Mouse (Mus musculus) hindbrain, postnatal 0 days (tissue): Measurements from ENCODE around the gene Nrg3. TPM values are rescaled to one million over a fixed set of nuclear protein-coding genes. Genes with fewer than 3 reads are reported as not detected.

ENCODE experiments used
- ATAC-seq: fragments of 200-750 bp; cut with Nextera tagmentation; 2 replicates; pipeline ENCODE4 v1.8.0; 2017; ENCODE audit warnings: mild to moderate bottlenecking, moderate TSS enrichment, moderate library complexity
- DNase-seq: peaks from one replicate; pipeline ENCODE4 v3.0.0-alpha.2; 2015; ENCODE audit warnings: low spot score
- H3K27ac ChIP-seq: fragments of 300-500 bp; sonication (generic); 2 replicates; pipeline ENCODE4 v1.5.1; 2014; ENCODE audit warnings: mild to moderate bottlenecking
- H3K27me3 ChIP-seq: fragments of 300-500 bp; sonication (generic); 2 replicates; pipeline ENCODE4 v1.6.1; 2014; ENCODE audit warnings: low read length, mixed read lengths; ENCODE audit not compliant: insufficient read depth
- H3K36me3 ChIP-seq: fragments of 300-500 bp; sonication (generic); 2 replicates; pipeline ENCODE4 v1.6.1; 2014; ENCODE audit warnings: low read length, mixed read lengths; ENCODE audit not compliant: insufficient read depth
- H3K4me1 ChIP-seq: fragments of 300-500 bp; sonication (generic); 2 replicates; pipeline ENCODE4 v1.6.1; 2014; ENCODE audit warnings: antibody characterized with exemption, low read length, mixed read lengths; ENCODE audit not compliant: insufficient read depth
- H3K4me2 ChIP-seq: fragments of 300-500 bp; sonication (generic); 2 replicates; pipeline ENCODE4 v1.6.1; 2014; ENCODE audit warnings: low read depth, mild to moderate bottlenecking, low read length, moderate library complexity, mixed read lengths
- H3K4me3 ChIP-seq: fragments of 300-500 bp; sonication (generic); 2 replicates; pipeline ENCODE4 v1.5.1; 2014; ENCODE audit warnings: low read length
- H3K9ac ChIP-seq: fragments of 300-500 bp; sonication (generic); replicated peaks from 2 replicates; pipeline ENCODE4 v1.6.1; 2014; ENCODE audit warnings: mild to moderate bottlenecking, low read length, moderate library complexity, mixed read lengths
- H3K9me3 ChIP-seq: fragments of 300-500 bp; sonication (generic); 2 replicates; pipeline ENCODE4 v1.6.1; 2016; ENCODE audit warnings: low read length, mixed read lengths
- CTCF ChIP-seq: IDR thresholded peaks from 2 replicates; pipeline ENCODE4 v1.5.1; 2016; ENCODE audit warnings: antibody characterized with exemption, control low read depth, low read depth
- WGBS: fragments of 180-500 bp; shearing (Covaris S2); extraction: QIAGEN DNeasy Blood & Tissue Kit; methylation state at CpG from one replicate; pipeline ENCODE4 v1.1.7; 2014; 5-methylcytosine and 5-hydroxymethylcytosine counted together
- polyA plus RNA-seq: library from polyadenylated mRNA; unstranded; fragments of >200 nt; fragmentation: Nextera tagmentation; extraction: Ambion mirVana; gene quantifications from 2 replicates; pipeline ENCODE4 v1.2.1, GENCODE M21; 2015
- total RNA-seq: library from RNA; depleted of rRNA; stranded (reverse); fragments of >200 nt; gene quantifications from 2 replicates; pipeline ENCODE4 v1.2.3, GENCODE M21; 2014

The Nrg3 gene
- total and polyA plus RNA-seq, 2 experiments from 2014 or later = 8.6 to 29.7 TPM

DNA sequence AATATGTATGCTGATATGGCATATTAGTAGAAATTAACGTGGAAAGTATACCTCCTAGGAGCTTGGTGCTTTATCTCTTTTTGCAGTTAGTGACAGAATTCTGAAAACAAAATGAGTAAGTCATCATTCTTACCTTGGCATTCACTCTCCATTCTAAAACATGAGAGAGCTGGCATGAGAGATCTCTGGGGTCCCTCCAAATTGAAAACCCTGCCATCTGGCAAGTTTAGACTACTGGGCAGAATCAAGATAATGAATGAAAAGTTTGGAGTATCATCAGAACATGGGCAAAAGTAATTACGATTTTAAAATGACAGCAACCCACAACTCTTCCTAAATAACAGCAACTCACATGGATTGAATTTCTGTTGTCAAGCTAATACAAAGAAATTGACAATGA, 423.9 kb downstream of the Nrg3 start:
- TF ChIP-seq CTCF = no peak
- Histone ChIP-seq H3K4me3 (no peak overlapping the region), H3K27ac (no peak overlapping the region), H3K9ac (no peak overlapping the region), H3K27me3 (no peaks in the 10 kb centered on the region), H3K4me2 (no peak overlapping the region), H3K9me3 (no peaks in the 10 kb centered on the region), H3K4me1 (no peaks in the 10 kb centered on the region; the same call in 1 of the 2 replicates), H3K36me3 (no peaks in the 10 kb centered on the region)
- no peak for ATAC-seq
- DNase-seq = peak; percentile 3
- WGBS = 62% methylated on average over 2 of the region's 2 CpGs

GRCm38 (mm10) chr14:39044290-39044689, 428.6 kb downstream of the Nrg3 start:
- no peak overlapping the region for H3K4me3 ChIP-seq

DNA sequence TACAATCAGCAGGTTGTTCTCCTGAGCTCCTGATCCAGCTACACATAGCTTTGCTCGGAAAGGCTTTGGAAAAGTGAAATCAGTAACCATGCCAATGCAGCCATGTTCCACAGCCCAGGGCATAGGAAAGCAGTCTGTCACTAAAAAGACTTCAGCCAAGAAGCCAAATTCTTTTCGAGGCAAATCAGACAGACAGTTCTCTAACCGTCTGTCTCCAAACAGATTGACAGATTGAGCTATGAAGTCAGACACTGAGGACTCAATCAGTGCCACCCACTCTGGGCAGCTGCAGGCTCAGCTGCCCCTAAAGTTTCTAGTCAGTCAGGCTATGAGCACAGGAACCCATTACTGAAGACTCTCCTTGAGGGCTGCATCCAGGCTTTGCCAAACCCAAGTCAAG, 429.1 kb downstream of the Nrg3 start:
- no peak for TF ChIP-seq CTCF
- Histone ChIP-seq H3K36me3 (no peaks in the 10 kb centered on the region), H3K9ac (no peak overlapping the region), H3K9me3 (no peaks in the 10 kb centered on the region), H3K27me3 (no peaks in the 10 kb centered on the region), H3K27ac (no peak overlapping the region; the same call in 1 of the 2 replicates), H3K4me1 (no peaks in the 10 kb centered on the region; the same call in 1 of the 2 replicates), H3K4me2 (no peak overlapping the region), H3K4me3 (no peak overlapping the region)
- ATAC-seq (peak; percentile 63), DNase-seq (peak; percentile 40)
- 42% methylated on average over 3 of the region's 3 CpGs for WGBS

More at GRCm38 (mm10) chr14:39044290-39044689, 428.6 kb downstream of the Nrg3 start:
- 78% methylated on average over 1 of the region's 1 CpGs for WGBS
- ATAC-seq = no peak
- Histone ChIP-seq H3K27ac (no peak overlapping the region), H3K9me3 (no peaks in the 10 kb centered on the region), H3K27me3 (no peaks in the 10 kb centered on the region), H3K36me3 (no peaks in the 10 kb centered on the region), H3K4me2 (no peak overlapping the region), H3K4me1 (no peaks in the 10 kb centered on the region; the same call in 1 of the 2 replicates), H3K9ac (no peak overlapping the region)
- DNase-seq = no peak
- TF ChIP-seq CTCF = no peak

DNA sequence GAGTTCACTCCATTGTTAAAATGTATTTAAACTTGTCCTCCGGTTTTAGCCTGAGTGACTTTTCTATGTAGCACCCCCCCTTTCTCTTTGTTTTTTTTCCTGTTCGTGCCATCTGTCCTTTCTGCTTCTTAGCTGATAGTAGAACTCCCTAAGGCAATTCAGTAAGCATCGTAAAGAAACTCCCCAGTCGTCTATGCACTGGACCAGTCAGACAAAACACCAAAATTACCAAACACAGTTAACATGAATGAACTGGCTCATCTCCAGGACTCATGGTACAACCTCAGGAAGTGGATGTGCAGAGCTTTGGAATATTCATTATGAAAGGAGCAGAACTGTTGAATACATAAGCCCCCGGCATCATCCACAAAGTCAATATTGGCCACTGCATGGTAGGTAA, 429.5 kb downstream of the Nrg3 start:
- Histone ChIP-seq H3K27ac (no peak overlapping the region), H3K4me2 (no peak overlapping the region), H3K9me3 (no peaks in the 10 kb centered on the region), H3K27me3 (no peaks in the 10 kb centered on the region), H3K4me1 (no peaks in the 10 kb centered on the region; the same call in 1 of the 2 replicates), H3K4me3 (no peak overlapping the region), H3K9ac (no peak overlapping the region), H3K36me3 (no peaks in the 10 kb centered on the region)
- DNase-seq = peak; percentile 22
- WGBS = 42% methylated on average over 5 of the region's 5 CpGs
- ATAC-seq = peak; percentile 27; the same call in 1 of the 2 replicates
- TF ChIP-seq CTCF = no peak

GRCm38 (mm10) chr14:39039046-39039445, 433.8 kb downstream of the Nrg3 start:
- TF ChIP-seq CTCF = no peak
- Histone ChIP-seq H3K27ac (no peak overlapping the region), H3K9ac (no peak overlapping the region), H3K27me3 (no peaks in the 10 kb centered on the region), H3K4me2 (no peak overlapping the region), H3K4me1 (no peaks in the 10 kb centered on the region; the same call in 1 of the 2 replicates), H3K36me3 (no peaks in the 10 kb centered on the region), H3K9me3 (no peaks in the 10 kb centered on the region), H3K4me3 (no peak overlapping the region)
- WGBS = 55% methylated on average over 1 of the region's 1 CpGs
- DNase-seq = no peak
- no peak for ATAC-seq

GRCm38 (mm10) chr14:39034482-39034881, 438.4 kb downstream of the Nrg3 start:
- Histone ChIP-seq H3K4me3 (no peak overlapping the region), H3K9ac (no peak overlapping the region), H3K4me2 (no peak overlapping the region), H3K9me3 (no peaks in the 10 kb centered on the region), H3K36me3 (no peaks in the 10 kb centered on the region), H3K27me3 (no peaks in the 10 kb centered on the region), H3K4me1 (no peaks in the 10 kb centered on the region), H3K27ac (no peak overlapping the region)
- 95% methylated on average over 3 of the region's 3 CpGs for WGBS
- TF ChIP-seq CTCF = no peak
- DNase-seq (no peak), ATAC-seq (no peak)

DNA sequence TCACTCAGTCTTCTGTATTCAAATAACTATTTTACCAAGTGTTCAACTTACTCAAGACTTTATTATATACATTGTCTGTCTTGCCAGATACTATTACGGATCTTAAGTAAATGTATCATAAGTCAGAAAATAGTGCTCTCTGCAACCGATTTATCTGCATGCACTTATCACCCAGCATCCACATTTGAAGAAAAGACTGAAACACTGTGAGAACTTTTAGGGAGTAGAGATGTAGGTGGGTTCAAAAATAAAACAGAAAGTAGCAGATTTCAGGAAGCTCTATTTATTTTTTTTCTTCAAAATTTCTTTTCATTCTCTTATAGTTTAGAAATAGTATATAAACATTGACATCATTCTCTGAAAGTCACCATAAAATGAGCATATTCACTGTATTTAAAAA, 449.8 kb downstream of the Nrg3 start:
- no peak for ATAC-seq
- Histone ChIP-seq H3K36me3 (no peaks in the 10 kb centered on the region), H3K27me3 (no peaks in the 10 kb centered on the region), H3K4me2 (no peak overlapping the region), H3K4me3 (no peak overlapping the region), H3K4me1 (no peaks in the 10 kb centered on the region), H3K9ac (no peak overlapping the region), H3K27ac (no peak overlapping the region), H3K9me3 (no peaks in the 10 kb centered on the region)
- no peak for DNase-seq
- no peak for TF ChIP-seq CTCF
- 90% methylated on average over 2 of the region's 2 CpGs for WGBS
